Mouse (Mus musculus) frontal cortex, postnatal 25 days (tissue): ENCODE measurements around the gene Fn3k.

Experiments used
- DNase-seq, 2 experiments: peaks; one replicate each; pipeline ENCODE4 v3.0.0; 2022; ENCODE audit warnings: low spot score in 2 of 2

Gene Fn3k

DNA sequence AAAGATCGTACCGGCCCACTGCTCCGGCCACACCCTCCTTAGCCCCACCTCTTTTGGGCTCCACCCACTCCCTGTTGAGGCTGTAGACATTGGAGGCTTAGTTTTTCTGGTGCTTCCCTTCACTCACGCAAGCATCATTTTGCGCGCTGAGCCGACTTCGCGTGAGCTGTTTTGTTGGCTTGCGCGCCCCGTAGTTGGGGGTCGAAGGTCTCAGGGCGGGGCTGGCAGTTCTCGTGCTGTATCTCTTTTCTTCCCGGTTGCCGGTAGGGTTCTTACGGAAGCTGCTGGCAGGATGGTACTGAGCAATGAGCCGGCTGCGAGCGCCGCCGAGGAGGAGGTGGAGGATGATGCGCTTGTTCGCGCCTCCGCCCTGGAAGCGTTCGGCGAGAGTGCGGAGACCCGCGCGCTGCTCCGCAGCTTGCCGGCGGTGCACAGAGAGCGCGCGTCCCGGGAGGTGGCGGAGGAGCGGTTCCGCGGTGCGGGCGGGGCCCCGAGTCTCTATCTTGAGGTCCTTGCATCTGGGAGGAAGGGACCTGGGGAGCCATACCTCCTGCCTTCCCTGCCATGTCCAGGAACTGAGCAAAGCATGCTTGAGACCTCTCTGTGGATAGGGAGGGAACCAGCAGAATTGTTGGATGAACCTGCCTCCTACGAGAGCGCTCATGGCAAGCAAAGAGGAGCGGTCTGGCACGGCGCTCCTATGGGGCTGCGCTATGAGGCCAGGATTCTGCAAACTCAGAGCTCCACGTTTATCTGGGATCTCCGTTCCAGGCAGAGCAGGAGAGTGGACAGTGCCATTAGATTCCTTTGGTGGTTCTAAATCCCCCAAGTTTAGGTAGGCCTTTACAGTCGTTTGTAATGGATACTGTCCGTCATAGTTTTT, 17.3 kb downstream of the Fn3k start, which contains the start of gene Tbcd:
Gene Tbcd, plus strand, starts transcription at position 197 of the 883 bp plus-strand sequence.
- DNase-seq: peak; percentile 96 to 98

DNA sequence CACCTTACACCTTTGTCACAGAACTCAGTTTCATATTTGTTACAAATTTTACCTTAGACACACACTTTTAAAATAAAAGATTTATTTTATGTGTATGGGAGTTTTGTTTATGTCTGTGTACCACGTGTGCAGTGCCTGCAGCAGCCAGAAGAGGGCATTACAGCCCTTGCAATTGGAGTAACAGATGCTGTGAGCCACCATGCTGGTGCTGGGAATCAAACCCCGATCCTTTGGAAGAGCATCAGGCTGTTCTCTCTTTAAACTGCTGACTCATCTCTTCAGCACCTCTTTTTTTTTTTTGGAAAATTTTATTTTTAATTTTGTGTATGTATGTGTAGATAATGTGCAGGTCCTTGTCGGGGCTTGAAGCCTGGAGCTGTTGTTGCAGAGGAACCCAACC, 23.2 kb downstream of the Fn3k start:
- DNase-seq: no peak

GRCm38 (mm10) chr11:121467408-121467807, 32.7 kb downstream of the Fn3k start:
- DNase-seq: no peak

GRCm38 (mm10) chr11:121474831-121475230, 40.1 kb downstream of the Fn3k start:
- no peak for DNase-seq

DNA sequence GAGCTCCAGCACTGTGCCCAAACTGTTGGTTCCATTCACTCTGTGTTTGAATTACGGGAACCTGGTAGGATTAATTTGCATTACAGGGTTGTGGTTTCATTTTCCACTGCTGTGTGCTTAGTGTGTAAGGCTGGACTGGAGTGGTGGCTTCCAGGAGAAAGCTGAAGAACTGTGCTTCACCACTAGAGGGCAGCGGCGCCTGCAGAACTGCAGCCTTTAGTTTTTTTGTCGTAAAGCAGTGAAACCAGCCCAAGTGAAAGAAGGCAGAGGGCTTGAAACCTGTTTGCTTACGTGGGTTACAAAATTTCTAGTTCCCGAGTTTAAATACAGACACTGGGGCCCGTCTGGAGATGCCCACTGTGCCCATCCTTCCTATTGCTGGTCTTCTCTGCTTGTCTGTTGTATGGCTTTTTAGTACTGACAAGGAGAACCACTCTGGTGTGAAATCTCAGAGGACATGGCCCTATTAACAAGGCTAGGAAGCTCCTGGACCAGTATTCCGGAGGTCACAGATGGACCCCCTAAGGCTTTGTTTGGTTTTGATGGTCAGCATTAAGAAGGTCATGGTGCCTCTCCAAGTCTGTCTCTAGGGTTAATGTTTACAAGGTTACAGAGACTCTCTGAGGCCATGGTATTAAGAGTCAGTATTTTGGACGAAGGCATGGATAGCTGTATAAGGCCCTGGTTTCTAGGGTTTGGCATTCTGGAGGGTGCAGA, 41.1 kb downstream of the Fn3k start:
- DNase-seq: peak; percentile 58 to 66

DNA sequence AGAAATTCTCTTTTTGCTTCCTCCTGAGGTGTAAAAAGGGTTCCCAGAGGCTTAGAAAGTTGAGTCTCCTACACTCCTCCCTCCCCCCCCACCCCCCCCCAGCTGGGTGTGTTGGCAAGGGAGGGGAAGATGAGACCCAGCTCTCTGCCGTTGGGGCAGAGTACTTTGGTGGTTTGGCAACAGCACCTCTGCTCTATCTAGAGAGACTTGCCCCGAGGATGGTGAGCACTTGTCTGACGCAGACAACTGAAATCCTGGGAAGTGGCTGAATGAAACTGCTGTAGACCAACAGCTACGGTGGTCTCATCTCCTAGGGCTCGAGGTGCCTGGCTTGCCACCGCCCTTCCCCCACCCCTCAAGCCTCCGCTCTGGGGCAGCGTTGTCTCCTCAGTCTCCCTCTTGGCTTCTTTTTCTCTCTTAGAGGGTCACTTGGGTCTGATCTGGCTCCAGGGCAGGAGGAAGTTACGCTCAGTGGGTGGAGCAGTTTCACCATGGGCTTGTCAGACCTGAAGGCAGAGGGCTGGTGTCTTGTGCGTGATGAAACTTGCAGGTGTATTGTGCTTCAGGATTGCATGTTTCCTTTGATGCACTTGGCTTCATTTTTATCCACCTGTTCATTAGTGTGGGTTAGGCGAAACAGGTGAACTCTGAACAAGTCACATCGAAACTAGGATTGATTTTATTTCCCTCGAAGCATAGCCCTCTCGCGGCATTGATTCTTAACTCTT, 44.9 kb downstream of the Fn3k start:
- no peak for DNase-seq

DNA sequence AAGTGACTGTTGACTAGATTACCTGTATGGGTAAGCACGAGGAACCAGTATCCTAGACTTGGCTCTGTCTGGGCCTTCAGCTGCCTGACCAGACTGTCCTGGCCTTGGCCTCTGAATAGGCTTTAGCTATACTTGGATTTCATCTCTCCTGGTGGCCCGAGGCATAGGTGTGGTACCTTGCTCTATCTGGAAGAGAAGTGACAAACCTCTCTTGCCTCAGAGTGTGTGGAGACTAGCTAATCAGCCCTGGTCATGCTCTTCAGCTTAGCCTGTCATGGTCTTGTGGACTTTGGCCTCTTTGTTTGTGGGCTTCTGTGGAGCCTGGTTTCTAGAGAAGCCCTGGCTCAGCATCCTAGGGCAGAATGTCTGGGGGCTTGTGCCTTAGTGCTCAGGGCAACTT, 46.4 kb downstream of the Fn3k start:
- no peak for DNase-seq

DNA sequence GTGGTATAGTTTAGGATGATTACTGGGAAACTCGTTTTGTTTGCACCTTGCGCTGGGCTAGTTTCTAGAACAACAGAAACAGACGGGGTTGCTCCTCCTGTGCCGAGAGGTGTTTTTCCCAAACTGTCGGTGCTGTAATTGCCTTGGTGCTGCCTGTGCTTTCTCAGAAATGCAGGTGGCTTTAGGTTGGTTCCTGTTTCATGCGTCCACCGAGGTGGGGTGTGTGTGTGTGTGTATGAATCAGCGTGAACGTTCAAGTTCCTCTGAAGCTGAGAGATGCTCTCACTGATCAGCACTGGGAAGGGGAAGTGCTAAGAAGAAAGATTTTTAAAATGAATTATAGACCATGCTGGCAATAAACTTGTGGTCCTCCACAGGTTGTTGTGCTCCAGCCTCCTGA, 51.2 kb downstream of the Fn3k start:
- no peak for DNase-seq

DNA sequence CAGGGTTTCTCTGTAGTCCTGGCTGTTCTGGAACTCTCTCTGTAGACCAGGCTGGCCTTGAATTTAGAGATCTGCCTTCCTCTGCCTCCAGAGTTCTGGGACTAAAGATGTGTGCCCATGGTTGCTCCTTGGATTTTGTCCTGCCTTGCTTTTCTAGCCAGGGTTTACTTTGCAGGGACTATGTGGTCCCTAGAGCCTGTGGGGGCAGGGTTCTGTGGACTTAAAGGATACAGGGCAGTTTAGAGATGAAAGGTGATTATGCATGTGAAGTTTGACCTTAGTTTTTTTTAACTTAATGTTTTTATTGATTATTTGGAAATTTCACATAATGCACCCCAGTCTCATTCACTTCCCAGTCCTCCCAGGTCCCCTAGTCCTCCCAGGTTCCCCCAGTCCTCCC, 55.9 kb downstream of the Fn3k start:
- DNase-seq: no peak
